Mouse (Mus musculus): ENCODE measurements around the gene Tk1. TPM values are rescaled to one million over a fixed set of nuclear protein-coding genes. Genes with fewer than 3 reads are reported as not detected.
"Not testable (repeated sequence)": the region's sequence is repeated elsewhere in the genome, so short reads cannot be mapped to it uniquely, and the experiment has no call there.

Tk1 gene
- total RNA-seq, 2 experiments from 2014 or later = 14.3 to 20.5 TPM

DNA sequence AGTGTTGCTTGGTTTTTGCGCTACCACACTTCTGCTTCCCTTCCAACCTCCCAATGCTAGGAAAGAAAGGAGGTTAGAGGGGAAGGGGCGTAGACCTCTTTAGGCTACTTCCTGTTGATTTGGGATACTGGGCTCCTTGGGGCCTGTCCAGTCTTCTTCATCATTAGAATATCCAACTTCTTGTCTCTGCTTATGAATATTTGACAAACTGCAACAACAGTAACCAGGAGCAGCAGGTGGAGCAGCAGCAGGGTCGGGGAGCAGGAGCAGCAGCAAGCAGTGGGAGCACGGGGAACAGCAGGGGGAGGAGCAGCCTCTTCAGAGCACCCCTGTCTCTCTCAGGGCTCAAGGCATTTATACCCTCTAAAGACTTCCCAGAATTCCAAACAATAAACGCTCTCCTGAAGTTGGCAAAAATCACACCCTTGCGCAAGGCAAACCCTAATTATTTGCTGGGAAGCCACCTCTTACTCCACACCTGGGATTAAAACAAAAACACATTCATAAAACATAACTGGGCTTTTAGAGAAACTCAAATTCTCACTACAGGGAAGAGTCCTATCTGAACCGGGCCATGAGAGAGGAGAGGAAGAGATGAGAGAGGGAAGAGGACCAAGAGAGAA lies 21.8 kb upstream of the Tk1 start:
- no peak for DNase-seq

- no peak for DNase-seq
Measured at GRCm38 (mm10) chr11:117846640-117847039, 20.7 kb upstream of the Tk1 start.

DNA sequence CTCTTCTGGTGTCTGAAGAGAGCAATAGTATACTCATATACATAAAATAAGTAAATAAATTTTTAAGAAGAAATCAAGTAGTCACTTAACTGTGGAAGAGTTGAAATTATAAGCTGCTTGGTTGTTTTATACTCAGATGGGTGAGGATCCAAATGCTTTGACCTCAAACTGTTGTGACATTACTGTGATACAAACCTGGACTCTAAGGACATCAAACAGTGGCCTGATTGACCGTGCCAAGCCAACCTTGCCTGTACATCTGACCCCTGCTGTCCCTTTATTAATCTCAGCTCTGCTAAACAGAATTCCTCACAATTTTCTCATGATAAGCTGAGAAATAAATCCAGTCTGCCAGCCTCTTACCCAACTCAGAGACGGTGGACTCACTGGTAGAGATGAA lies 19.8 kb upstream of the Tk1 start:
- DNase-seq = no peak

GRCm38 (mm10) chr11:117844997-117845396 lies 19.1 kb upstream of the Tk1 start:
- no peak for DNase-seq

DNA sequence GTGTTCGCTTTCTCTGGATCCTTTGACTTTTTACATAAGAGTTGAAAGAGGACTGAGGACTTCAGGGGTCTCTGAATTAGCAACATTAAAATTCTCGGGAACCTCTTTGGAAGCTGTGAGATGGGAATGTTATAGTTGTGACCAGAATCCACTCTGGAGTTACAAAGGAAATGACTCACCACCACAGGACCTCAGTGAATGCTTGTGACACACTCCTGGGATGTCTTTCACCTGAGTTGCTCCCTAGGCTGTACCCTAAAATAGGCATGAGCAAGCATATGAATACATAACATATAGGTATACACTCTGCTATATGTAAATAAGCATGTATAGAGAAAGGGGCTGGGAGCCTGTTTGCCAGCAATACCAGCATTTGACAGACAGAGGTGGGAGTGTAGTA lies 17.5 kb upstream of the Tk1 start:
- DNase-seq = no peak

GRCm38 (mm10) chr11:117840910-117841309 lies 15.0 kb upstream of the Tk1 start:
- no peak for DNase-seq

DNA sequence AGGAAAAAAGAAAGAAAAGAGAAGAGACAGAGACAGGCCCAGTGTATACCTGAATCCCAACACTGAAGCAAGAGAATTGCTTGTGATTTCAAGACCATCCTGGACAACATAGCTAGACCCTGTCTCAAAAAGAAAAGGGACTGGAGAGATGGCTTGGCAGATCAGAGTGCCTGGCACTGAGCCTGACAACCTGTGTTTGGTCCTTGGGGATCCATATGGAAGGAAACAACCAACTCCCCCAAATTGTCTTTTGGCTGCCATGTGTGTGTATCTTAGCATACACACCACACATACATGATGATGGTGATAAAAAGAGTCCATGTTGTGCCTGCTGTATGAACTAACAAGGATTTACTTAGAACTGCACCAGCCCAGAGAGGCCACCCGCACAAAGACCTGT lies 13.1 kb upstream of the Tk1 start:
- no peak for DNase-seq

DNA sequence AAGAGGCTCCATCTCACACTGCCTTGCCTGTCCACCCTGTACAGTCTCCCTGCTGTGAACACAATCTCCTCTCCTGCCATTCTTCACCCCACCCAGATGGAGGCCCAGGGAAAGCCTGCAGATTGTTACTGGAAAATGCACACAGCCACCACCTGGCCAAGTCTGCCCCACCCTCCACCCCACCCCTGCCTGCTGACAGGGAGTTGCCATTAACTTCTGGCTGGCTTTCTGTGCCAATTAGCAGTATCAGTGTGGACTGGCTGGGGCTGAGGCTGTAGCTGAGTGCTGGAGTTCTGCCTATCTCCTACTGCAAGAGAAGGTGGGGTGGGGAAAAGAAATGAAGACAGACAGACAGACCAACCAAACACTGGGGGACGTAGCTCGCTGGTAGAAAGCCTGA lies 12.7 kb upstream of the Tk1 start:
- no peak for DNase-seq

DNA sequence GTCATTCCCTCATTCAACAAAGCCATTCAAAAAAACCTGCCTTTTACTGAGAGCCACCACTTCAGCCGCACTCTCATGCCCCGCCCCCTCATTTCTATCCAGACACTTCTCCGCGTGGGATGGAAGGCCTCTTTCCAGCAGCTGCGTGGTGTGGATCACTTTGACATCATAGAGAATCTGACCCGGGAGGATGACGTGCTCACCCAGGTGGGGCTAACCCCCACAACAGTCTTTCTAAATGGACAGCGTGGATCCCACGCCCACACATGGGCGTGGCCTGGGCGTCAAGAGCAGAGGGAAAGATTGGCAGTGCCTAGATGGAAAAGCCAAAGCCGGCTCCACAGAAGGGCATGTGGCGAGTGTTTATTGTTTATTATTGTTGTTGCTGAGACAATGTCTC lies 10.4 kb upstream of the Tk1 start:
- no peak for DNase-seq

GRCm38 (mm10) chr11:117834086-117834485 lies 8.2 kb upstream of the Tk1 start:
- no peak for DNase-seq

- not testable (repeated sequence) for DNase-seq
Measured at GRCm38 (mm10) chr11:117833509-117833908, 7.6 kb upstream of the Tk1 start.

DNA sequence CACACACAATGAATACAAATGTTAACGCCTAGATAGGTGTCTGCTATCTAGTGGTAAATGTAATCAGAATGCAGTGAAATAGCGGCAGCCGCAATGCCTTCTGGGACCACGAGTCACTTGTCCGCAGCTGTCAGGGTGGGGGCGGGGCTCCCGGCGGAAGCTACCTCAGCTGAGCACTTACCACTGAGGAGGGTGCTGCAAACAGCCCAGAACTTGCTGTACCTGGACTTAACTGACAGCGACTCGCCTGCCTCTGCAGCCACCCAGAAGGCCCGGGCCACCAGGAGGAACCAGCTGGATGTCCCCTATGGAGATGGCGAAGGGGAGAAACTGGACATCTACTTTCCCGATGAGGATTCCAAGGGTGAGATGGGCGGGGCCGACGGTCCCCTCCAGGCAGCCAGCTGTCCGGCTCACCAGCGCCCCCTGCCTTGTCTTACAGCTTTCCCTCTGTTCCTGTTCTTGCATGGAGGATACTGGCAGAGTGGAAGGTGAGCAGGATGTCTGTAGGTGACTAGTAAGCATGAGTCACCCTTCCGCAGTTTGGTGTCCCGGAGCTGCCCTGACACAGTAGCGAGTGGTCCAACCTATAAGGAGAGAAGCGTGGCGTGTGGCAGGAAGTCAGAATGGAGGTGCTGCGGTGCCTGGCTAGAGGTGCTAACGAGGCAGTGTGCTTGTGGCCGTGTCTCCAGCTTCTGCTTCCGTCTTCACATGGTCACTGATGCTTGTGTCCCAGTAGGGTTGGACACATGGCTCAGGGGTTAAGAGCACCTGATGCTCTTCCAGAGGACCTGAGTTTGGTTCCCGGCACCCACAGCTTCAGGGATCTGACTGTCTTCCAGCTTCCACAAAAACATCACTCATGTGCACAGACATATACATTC lies 6.4 kb upstream of the Tk1 start:
- peak; percentile 86 for DNase-seq

DNA sequence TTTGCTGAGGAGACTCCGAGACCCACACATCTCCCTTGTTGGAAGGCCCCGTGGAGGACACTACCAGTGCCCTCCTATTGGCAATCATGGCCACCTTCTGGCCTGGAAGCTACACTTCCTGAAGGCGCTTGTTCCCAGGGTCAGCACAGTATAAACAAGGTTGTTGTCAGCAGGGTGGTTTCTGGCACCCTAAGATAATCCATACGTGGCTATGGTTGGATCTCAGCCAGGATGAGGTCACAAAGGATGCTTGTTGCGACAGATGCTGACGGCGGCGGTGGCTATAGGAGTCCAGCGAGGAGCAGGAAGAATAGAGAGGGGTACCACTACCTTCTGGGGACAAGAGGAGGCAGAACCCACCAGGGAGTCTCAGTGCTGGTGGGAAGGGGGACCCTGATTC lies 4.5 kb upstream of the Tk1 start:
- DNase-seq = no peak

DNA sequence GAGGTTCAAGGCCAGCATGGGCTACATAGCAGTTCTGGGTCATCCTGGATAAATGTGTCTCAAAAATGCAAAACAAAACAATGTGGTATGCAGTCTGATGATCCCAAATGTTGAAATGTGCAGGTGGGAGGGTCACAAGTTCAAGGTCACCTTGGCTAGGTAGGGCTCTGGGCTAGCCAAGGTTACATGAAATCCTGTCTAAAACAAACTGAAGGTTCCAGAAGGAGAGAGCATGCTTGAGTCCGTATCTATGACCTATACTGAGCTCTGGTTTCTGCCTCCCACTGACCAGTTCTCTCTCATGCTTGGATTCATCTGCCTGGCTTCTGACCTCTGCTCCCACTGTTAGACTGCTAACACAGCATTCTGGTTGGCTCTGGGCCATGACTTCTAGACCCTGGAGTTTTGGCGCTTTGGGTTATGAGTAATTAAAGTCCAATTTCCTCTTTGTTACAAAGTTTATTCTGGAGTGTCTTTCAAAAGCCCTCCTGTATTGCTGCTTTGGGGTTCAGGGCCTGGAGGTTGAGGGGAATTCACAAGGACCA lies 3.9 kb upstream of the Tk1 start:
- DNase-seq = no peak

GRCm38 (mm10) chr11:117828888-117829604 lies 3.2 kb upstream of the Tk1 start:
- DNase-seq = peak; percentile 44

DNA sequence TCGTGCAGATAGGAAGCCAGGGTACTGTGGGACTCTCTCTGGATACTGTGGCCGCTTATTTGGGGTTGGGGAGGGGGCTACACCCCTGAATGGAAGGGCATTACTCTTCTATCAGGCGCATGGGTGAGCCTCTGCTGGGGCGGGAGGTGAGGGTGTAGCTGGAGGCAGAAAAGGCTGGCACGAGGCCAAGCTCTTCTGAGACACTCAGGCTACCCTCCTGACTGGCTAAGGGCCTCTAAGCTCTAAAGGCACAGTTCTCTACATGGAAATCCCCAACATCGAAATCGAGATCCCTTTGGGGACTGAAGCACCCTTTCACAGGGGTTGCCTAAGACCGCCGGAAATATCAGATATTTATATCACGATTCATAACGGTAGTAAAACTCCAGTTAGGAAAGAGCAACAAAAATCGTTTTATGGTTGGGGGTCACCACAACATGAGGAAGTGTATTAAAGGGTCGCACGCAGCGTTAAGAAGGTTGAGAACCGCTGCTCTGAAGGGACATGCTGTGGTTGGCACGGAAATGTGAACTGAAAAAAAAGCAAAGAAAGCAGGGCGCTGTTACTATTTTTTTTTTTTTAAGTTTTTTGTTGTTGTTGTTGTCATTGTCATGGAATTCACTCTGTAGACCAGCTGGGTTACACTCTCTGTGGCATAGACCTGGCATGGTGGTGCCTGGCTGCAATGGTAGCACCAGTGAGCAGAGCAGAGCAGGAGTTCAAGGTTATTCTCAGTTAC lies 2.4 kb upstream of the Tk1 start:
- DNase-seq = peak; percentile 49

GRCm38 (mm10) chr11:117827386-117827785 lies 1.5 kb upstream of the Tk1 start:
- no peak for DNase-seq

DNA sequence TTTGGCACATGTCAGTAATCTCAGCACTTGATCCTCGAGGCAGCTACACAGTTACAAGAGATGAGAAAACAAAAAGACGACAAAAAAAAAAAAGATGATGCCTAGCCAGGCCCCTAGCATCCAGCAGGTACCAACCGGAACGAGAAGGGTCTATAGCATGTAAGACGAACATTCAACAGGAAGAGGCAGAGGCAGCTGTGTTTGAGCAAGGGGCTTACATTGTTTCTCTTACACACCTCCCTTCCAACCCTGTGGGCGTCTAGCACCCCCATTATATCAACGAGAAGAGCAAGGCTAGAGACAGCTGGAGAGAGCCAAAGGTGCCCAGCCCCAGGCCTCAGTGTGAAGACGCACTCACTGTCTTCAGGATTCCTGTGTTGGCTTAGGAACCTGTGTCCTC lies 1.0 kb upstream of the Tk1 start:
- DNase-seq = no peak

DNA sequence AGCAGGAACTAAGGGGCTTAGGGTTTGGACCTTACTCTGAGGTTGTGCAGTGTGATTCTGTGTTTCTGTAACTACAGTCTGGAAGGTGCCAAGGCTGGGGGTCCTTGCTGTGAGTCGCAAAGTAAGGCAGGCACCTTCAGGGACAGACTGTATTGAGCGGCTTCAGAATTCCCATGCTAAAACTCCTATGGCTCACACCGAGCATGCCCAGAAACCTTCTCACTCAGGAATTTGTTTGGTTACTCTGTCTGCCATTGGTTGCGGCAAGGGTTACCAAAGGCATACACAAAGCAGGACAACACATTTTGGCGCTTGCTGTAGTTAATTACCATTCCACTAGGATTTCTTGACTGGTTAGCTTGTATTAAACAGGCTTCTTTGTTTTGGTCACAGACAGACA lies 272 bp upstream of the Tk1 start:
- no peak for DNase-seq

DNA sequence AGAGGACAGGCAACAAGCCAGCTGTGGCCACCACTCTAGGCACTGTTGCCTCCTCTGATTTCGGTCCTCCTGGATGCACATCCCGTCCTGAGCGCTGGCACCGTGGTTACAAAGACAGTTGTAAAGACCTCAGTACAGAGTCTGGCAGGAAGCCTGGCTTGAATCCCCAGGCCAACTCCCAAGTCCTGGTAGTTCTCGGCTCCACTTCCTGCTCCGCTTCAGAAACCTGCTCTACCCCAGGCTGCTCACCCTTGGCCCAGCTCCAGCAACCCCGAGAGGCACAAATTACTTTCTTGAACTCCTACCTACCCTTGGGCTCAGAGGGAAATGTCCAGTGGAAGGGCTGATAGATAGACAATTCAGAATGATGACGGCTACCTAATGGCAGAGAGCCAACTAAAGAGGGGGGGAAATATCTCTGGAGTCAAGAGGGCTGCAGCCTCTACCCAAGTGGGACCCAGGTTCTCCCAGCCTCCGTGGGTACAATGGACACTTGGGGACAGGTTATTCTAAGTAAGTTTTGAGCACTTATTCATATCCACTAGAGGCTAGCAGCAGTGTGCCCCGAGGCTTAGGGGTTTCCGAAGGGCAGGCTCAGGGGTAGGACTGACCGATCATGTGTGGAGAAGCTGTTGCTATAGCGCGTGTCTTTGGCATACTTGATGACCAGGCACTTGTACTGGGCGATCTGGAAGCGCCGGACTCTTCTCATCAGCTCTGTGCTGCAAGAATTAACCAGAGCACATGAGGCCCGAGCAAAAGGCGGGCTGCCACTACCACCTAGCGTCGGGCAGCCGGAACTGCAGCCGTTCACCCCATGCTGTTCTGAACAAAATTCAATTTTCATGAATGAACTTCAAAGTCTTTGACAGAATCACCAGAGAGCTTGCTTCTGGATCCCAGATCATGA lies 1.6 kb downstream of the Tk1 start:
- DNase-seq = peak; percentile 79

GRCm38 (mm10) chr11:117823411-117823810 lies 2.5 kb downstream of the Tk1 start:
- DNase-seq = no peak
